Mouse (Mus musculus) stomach, embryonic 16.5 days (tissue): ENCODE measurements around the gene Tnxb. TPM values are rescaled to one million over a fixed set of nuclear protein-coding genes. Genes with fewer than 3 reads are reported as not detected.

ENCODE experiments used
- ATAC-seq: fragments of 200-750 bp; cut with Nextera tagmentation; 2 replicates; pipeline ENCODE4 v1.8.0; 2017; ENCODE audit warnings: moderate number of reproducible peaks, moderate TSS enrichment; ENCODE audit not compliant: insufficient read depth, low FRiP score
- H3K27ac ChIP-seq: fragments of 300-500 bp; sonication (generic); 2 replicates; pipeline ENCODE4 v1.5.1; 2014; ENCODE audit warnings: low read length
- H3K27me3 ChIP-seq: fragments of 300-500 bp; sonication (generic); 2 replicates; pipeline ENCODE4 v1.6.1; 2014; ENCODE audit warnings: low read length, control low read depth, mixed read lengths; ENCODE audit not compliant: control insufficient read depth, insufficient read depth
- H3K36me3 ChIP-seq: fragments of 300-500 bp; sonication (generic); 2 replicates; pipeline ENCODE4 v1.6.1; 2014; ENCODE audit warnings: low read length; ENCODE audit not compliant: control insufficient read depth, insufficient read depth
- H3K4me1 ChIP-seq: fragments of 300-500 bp; sonication (generic); 2 replicates; pipeline ENCODE4 v1.6.1; 2014; ENCODE audit warnings: low read length, control low read depth, mixed read lengths; ENCODE audit not compliant: control insufficient read depth, insufficient read depth
- H3K4me2 ChIP-seq: fragments of 300-500 bp; sonication (generic); 2 replicates; pipeline ENCODE4 v1.6.1; 2014; ENCODE audit warnings: low read depth, low read length, mixed read lengths
- H3K4me3 ChIP-seq: fragments of 300-500 bp; sonication (generic); replicated peaks from 2 replicates; pipeline ENCODE4 v1.5.1; 2014; ENCODE audit warnings: mild to moderate bottlenecking, low read length
- H3K9ac ChIP-seq: fragments of 300-500 bp; sonication (generic); 2 replicates; pipeline ENCODE4 v1.6.1; 2014; ENCODE audit warnings: low read length
- H3K9me3 ChIP-seq: fragments of 300-500 bp; sonication (generic); replicated peaks from 2 replicates; pipeline ENCODE4 v1.6.1; 2016; ENCODE audit warnings: low read length, control low read depth; ENCODE audit not compliant: control insufficient read depth
- WGBS: fragments of 180-500 bp; shearing (Covaris S2); extraction: QIAGEN DNeasy Blood & Tissue Kit; methylation state at CpG from one replicate; pipeline ENCODE4 v1.1.7; 2014; 5-methylcytosine and 5-hydroxymethylcytosine counted together
- polyA plus RNA-seq: library from polyadenylated mRNA; unstranded; fragments of >200 nt; fragmentation: Nextera tagmentation; extraction: Ambion mirVana; gene quantifications from 2 replicates; pipeline ENCODE4 v1.2.1, GENCODE M21; 2015

Tnxb gene
- polyA plus RNA-seq, 1 experiment from 2014 or later: 1.8 TPM

DNA sequence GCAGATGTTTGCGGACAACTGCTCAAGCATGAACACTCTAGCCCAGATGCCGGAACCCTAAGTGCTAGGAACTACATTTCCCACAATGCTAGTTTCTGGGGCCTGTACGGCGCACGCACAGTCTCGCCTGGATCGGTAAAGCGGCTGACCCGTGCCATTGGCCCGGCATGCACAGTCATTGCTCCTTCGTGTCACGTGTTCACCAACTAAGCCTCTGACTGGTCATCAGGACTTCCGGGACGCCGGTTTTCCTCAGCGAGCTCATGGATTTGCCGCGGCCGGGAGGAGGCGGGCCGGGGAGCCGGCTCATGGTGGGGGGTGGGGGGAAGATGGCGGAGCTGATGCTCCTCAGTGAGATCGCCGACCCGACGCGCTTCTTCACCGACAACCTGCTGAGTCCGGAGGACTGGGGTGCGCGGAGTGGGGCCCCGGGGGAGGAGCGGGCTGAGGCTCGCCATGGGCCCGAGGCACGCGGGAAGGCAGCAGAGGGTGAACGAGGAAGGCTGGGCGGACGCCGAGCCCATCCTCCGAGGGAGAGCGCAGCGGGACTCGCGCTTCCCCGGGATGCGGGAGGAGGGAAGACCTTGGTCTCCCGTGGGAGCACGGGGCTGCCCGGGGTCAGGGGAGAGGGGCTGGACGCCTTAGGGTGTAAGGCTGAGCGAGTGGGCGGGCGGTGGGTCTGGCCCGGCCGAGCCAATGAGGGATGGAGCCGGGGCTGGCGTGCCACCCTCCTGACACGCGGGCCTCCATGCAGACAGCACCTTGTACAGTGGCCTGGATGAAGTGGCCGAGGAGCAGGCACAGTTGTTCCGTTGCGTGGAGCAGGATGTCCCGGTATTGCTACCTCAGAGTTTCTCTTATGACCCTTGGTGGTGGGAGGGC lies 23.2 kb upstream of the Tnxb start, which contains the start of gene Atf6b:
TSS of gene Atf6b (plus strand) at position 241 of the 882 bp plus-strand sequence.
- 0 out of 2 replicates have a peak, but pooled peaks cover 16% of the 10 kb centered on the region for H3K36me3 ChIP-seq
- peak within 1 kb of the TSS; percentile 97 for H3K9ac ChIP-seq
- H3K9me3 ChIP-seq: no peaks in the 10 kb centered on the region
- WGBS: under 1% methylated on average over 66 of the region's 66 CpGs
- no peaks in the 10 kb centered on the region for H3K27me3 ChIP-seq
- ATAC-seq: peak; percentile 97
- peaks cover 18% of the 10 kb centered on the region for H3K4me1 ChIP-seq
- H3K4me3 ChIP-seq: peak within 1 kb of the TSS; percentile 99
- peak within 1 kb of the TSS; percentile 74 for H3K27ac ChIP-seq
- peak within 1 kb of the TSS; percentile 91 for H3K4me2 ChIP-seq

DNA sequence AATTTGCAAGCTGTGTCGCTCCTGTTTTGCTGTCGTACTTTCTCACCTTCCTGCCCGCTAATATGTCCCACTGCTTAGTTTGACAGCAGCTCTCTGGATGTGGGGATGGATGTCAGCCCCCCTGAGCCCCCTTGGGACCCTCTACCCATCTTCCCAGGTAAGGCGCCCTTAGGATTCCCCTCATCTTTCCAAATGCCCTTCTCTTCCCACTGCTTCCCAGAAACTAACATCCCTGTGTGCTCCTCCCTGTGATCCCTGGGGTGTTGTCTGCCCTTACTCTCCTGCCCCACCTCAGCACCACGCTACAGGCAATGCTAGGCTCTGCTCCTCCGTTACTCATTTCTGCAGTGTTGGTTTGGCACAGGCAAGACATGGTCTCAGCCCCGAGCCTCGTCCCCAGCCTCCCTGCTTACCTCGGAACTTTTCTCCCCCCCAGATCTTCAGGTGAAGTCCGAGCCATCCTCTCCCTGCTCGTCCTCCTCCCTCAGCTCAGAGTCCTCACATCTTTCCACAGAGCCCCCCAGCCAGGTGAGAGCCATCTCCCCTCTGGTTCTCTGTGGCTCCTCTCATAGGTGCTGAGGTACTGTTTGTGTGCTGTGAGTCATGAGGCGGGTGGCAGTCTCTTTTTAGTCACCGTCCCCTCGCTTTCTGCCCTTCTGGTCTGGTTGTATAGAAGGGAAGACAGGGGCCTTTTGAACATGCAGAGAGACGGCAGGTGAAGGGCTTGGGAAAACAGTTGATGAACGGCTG lies 22.0 kb upstream of the Tnxb start:
- Histone ChIP-seq H3K4me2 (peak overlapping the region; percentile 91), H3K9me3 (no peaks in the 10 kb centered on the region), H3K9ac (peak overlapping the region; percentile 97; the same call in 1 of the 2 replicates), H3K4me3 (peak overlapping the region; percentile 99), H3K4me1 (peaks cover 18% of the 10 kb centered on the region), H3K36me3 (0 out of 2 replicates have a peak, but pooled peaks cover 16% of the 10 kb centered on the region), H3K27me3 (no peaks in the 10 kb centered on the region), H3K27ac (no peak overlapping the region)
- WGBS: 83% methylated on average over 16 of the region's 16 CpGs
- no peak for ATAC-seq

DNA sequence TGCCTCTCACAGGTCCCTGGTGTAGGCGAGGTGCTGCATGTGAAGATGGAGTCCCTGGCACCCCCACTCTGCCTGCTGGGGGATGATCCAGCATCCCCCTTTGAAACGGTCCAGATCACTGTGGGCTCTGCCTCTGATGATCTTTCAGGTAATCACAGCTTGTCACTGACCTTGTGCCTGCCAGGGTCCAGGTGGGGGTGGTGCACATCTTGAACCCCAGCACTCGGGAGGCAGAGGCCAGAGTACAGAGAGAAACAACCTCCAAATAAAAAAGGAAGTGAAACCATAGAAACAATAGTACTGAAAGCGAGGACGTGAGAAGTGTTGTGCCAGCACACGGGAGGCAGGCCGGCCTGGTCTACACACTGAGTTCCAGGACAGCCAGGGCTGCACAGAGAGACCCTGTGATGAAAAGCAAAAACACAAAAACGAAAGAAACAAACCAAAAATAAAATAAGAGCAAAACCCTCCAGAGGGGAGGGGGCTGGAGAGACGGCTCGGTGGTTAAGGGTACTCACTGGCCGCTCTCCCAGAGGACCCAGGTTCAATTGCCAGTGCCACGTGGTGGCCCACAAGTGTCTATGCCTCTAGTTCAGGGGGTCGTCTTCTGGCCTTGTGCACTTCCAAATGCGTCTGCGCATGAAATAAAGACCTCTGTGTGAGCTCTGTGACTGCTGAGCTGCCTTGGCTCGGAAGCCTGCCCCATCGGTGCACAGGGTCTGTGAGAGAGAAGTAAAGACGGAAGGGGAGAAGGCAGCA lies 21.1 kb upstream of the Tnxb start:
- H3K9me3 ChIP-seq: no peaks in the 10 kb centered on the region
- 87% methylated on average over 18 of the region's 18 CpGs for WGBS
- H3K4me2 ChIP-seq: no peak overlapping the region
- H3K4me1 ChIP-seq: peaks cover 20% of the 10 kb centered on the region
- no peak for ATAC-seq
- H3K4me3 ChIP-seq: no peak overlapping the region
- peaks cover 21% of the 10 kb centered on the region; the same call in 1 of the 2 replicates for H3K36me3 ChIP-seq
- H3K27me3 ChIP-seq: no peaks in the 10 kb centered on the region
- H3K27ac ChIP-seq: no peak overlapping the region
- H3K9ac ChIP-seq: peak overlapping the region; percentile 2; the same call in 1 of the 2 replicates

DNA sequence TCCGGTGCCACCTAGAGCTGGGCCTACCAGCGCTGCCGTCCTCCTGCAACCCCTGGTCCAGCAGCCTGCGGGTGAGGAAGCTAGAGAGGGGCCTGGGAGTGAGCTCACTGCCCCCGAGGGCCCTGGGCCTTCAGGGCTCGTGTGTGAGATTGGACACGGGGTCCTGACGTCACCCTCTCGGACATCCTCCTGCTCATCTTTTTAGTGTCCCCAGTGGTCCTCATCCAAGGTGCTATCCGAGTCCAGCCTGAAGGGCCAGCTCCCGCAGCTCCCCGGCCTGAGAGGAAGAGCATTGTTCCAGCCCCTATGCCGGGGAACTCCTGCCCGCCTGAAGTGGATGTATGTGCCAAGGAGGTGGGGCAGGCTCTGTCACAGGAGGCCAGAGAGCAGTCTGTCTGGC lies 19.6 kb upstream of the Tnxb start:
- Histone ChIP-seq H3K9me3 (no peaks in the 10 kb centered on the region), H3K4me1 (peaks cover 25% of the 10 kb centered on the region), H3K4me2 (no peak overlapping the region), H3K36me3 (peaks cover 21% of the 10 kb centered on the region; the same call in 1 of the 2 replicates), H3K9ac (no peak overlapping the region), H3K4me3 (no peak overlapping the region), H3K27me3 (no peaks in the 10 kb centered on the region), H3K27ac (no peak overlapping the region)
- WGBS: 95% methylated on average over 14 of the region's 14 CpGs
- no peak for ATAC-seq

GRCm38 (mm10) chr17:34651507-34652221 lies 18.7 kb upstream of the Tnxb start:
- no peak overlapping the region for H3K9ac ChIP-seq
- no peaks in the 10 kb centered on the region for H3K27me3 ChIP-seq
- WGBS: 48% methylated on average over 19 of the region's 19 CpGs
- H3K4me2 ChIP-seq: no peak overlapping the region
- H3K4me3 ChIP-seq: no peak overlapping the region
- H3K9me3 ChIP-seq: no peaks in the 10 kb centered on the region
- peaks cover 31% of the 10 kb centered on the region for H3K4me1 ChIP-seq
- peaks cover 21% of the 10 kb centered on the region; the same call in 1 of the 2 replicates for H3K36me3 ChIP-seq
- ATAC-seq: no peak
- no peak overlapping the region for H3K27ac ChIP-seq

DNA sequence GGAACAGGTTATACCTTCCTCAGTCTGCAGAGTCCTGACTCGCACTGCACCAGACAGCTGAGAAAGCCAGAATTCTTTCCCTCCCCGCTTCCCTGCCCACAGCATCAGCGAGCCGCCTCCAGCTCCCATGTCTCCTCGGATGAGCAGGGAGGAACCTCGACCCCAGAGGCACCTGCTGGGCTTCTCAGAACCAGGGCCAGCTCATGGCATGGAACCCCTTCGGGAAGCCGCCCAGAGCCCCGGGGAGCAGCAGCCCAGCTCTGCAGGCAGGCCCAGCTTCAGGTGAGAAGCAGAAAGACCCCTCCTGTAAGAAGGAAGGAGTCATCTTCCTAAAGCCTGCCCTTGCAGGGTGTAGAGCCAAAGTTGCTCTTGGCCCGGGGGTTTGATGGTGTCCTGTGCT lies 17.8 kb upstream of the Tnxb start:
- H3K4me1 ChIP-seq: peaks cover 34% of the 10 kb centered on the region
- no peaks in the 10 kb centered on the region for H3K27me3 ChIP-seq
- no peak for ATAC-seq
- no peak overlapping the region for H3K4me3 ChIP-seq
- no peak overlapping the region for H3K9ac ChIP-seq
- WGBS: 91% methylated on average over 10 of the region's 10 CpGs
- no peak overlapping the region for H3K27ac ChIP-seq
- no peak overlapping the region for H3K4me2 ChIP-seq
- H3K9me3 ChIP-seq: no peaks in the 10 kb centered on the region
- H3K36me3 ChIP-seq: peaks cover 21% of the 10 kb centered on the region; the same call in 1 of the 2 replicates

DNA sequence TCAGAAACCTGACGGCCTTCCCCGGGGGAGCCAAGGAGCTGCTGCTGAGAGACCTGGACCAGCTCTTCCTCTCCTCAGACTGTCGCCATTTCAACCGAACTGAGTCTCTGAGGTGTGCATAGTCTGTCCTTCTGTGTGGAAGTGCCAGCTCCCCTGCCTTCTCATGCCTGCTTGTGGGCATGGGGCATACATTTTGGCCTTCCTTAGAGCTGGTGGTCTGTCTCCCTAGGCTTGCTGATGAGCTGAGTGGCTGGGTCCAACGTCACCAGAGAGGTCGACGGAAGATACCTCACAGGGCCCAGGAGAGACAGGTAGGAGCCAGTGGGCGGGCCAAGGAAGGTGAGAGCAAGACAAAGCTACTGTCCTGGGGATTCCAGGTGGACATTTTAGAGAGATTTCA lies 17.4 kb upstream of the Tnxb start:
- Histone ChIP-seq H3K9ac (no peak overlapping the region), H3K4me2 (no peak overlapping the region), H3K27me3 (no peaks in the 10 kb centered on the region), H3K27ac (no peak overlapping the region), H3K36me3 (peaks cover 21% of the 10 kb centered on the region; the same call in 1 of the 2 replicates), H3K9me3 (no peaks in the 10 kb centered on the region), H3K4me3 (no peak overlapping the region), H3K4me1 (peaks cover 30% of the 10 kb centered on the region)
- no peak for ATAC-seq
- 92% methylated on average over 8 of the region's 8 CpGs for WGBS

DNA sequence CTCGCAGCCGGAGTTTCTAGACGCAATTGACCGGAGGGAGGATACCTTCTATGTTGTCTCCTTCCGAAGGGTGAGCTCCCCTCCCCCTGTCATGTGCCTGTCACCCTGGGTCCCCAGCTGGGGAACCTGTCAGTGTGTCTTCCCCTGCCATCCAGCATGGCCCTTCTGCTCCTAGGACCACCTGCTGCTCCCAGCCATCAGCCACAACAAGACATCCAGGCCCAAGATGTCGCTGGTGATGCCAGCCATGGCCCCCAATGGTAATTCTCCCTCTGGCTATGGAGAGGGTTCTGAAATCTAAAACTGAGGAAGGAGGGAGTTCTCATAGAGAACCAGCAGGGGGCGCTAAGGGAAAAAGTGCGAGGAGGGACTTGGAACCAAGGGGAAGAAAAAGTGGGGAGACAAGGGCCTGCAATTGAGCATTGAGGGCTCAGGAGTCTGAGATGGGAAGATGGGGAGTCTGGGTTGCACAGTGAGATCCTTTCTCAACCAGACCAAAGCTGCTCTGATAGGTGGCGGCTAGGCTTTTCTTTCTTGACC lies 16.5 kb upstream of the Tnxb start:
- Histone ChIP-seq H3K4me3 (no peak overlapping the region), H3K4me1 (peaks cover 28% of the 10 kb centered on the region), H3K9ac (no peak overlapping the region), H3K9me3 (no peaks in the 10 kb centered on the region), H3K27ac (0 out of 2 replicates have a peak overlapping the region, but pooled peaks have one; percentile 26), H3K36me3 (peaks cover 21% of the 10 kb centered on the region; the same call in 1 of the 2 replicates), H3K4me2 (no peak overlapping the region), H3K27me3 (no peaks in the 10 kb centered on the region)
- WGBS: 64% methylated on average over 9 of the region's 9 CpGs
- ATAC-seq: no peak
